Mouse (Mus musculus) embryonic facial prominence, embryonic 10.5 days (tissue): Measurements from ENCODE around the gene Dhrs1. TPM values are rescaled to one million over a fixed set of nuclear protein-coding genes. Genes with fewer than 3 reads are reported as not detected.

Experiments used
- DNase-seq: peaks from one replicate; pipeline ENCODE4 v3.0.0-alpha.2; 2017; ENCODE audit warnings: low spot score
- H3K27ac ChIP-seq: fragments of 300-500 bp; sonication (generic); replicated peaks from 2 replicates; pipeline ENCODE4 v1.5.1; 2016; ENCODE audit warnings: mild to moderate bottlenecking
- H3K27me3 ChIP-seq: fragments of 300-500 bp; sonication (generic); replicated peaks from 2 replicates; pipeline ENCODE4 v1.6.1; 2016; ENCODE audit warnings: low read depth, mild to moderate bottlenecking; ENCODE audit not compliant: poor library complexity, severe bottlenecking
- H3K36me3 ChIP-seq: fragments of 300-500 bp; sonication (generic); replicated peaks from 2 replicates; pipeline ENCODE4 v1.6.1; 2016; ENCODE audit warnings: mild to moderate bottlenecking, moderate library complexity
- H3K4me1 ChIP-seq: fragments of 300-500 bp; sonication (generic); 2 replicates; pipeline ENCODE4 v1.6.1; 2016
- H3K4me3 ChIP-seq: fragments of 300-500 bp; sonication (generic); 2 replicates; pipeline ENCODE4 v1.5.1; 2016; ENCODE audit warnings: mild to moderate bottlenecking, moderate library complexity
- H3K9me3 ChIP-seq: fragments of 300-500 bp; sonication (generic); 2 replicates; pipeline ENCODE4 v1.6.1; 2016; ENCODE audit warnings: mild to moderate bottlenecking
- WGBS: fragments of 180-500 bp; shearing (Covaris S2); methylation state at CpG from one replicate; pipeline ENCODE4 v1.1.7; 2016; 5-methylcytosine and 5-hydroxymethylcytosine counted together
- polyA plus RNA-seq: library from polyadenylated mRNA; unstranded; fragments of >200 nt; fragmentation: Nextera tagmentation; extraction: Ambion mirVana; gene quantifications from 2 replicates; pipeline ENCODE4 v1.2.1, GENCODE M21; 2016

The Dhrs1 gene
- 57.4 and 69.6 TPM in 2 replicates for polyA plus RNA-seq

DNA sequence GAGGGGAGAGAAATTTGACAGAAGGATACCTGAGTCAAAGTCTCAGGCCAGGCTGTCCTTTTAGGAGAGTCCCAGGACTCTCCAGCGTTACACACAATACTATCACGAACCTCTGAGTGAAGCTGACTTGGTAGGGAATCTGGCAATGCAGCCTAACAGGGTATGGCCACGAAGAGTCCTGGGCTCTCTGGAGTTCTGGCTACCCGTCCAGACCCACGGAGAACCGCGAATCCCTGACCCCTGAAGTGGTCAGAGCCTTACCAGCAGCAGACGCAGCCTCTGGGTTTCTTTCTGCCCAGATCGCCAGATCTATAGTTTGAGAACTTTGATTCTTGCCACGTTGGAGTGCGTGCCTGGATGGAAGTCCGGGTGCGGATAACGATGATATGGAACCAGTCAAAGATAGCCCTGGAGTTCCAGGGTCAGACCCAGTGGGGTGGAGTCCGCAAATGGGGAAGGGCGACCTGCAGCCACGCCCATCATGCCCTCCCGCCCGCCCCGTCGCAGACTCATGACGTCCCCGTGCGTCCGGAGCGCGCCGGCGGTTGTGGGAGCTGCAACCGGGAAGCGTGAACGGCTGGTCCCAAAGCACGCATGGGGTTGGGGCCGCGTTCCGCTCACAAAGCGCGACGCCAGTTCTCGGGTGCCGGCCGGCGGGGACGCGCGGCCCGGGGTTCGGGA lies at the start of gene Dhrs1, which contains the start of gene Nop9:
Gene Dhrs1, minus strand, starts transcription at position 511 of the 681 bp plus-strand sequence.
Gene Nop9, plus strand, starts transcription at position 514 of the 681 bp plus-strand sequence.
- Histone ChIP-seq H3K27ac (peak within 1 kb of the TSS; percentile 85), H3K36me3 (peaks cover 47% of the 10 kb centered on the region), H3K4me1 (peaks cover 35% of the 10 kb centered on the region), H3K9me3 (no peaks in the 10 kb centered on the region), H3K4me3 (peak within 1 kb of the TSS; percentile 90), H3K27me3 (no peaks in the 10 kb centered on the region)
- WGBS: 2% methylated on average over 48 of the region's 48 CpGs
- peak; percentile 96 for DNase-seq

DNA sequence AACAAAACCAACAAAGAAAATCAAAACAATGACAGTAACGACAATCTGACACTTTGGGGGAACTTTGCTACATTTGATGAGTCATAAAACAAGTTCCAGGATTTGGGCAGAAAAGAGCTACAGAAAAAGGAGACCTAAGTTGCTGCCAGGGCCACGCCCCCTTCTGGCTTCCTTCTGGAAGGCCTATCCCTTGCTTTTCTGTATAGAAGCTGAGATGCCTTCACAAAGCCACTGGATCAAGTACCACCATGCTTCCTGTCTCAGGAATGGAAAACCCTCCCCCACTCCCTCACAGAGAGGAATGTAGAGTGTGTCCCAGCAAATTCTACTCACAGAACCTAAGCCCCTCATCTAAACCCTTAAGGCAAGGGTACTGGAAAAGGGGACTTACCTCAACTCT lies 48.5 kb upstream of the Dhrs1 start:
- Histone ChIP-seq H3K27ac (no peak overlapping the region), H3K9me3 (no peaks in the 10 kb centered on the region), H3K4me1 (0 out of 2 replicates have a peak, but pooled peaks cover under 1% of the 10 kb centered on the region), H3K36me3 (no peaks in the 10 kb centered on the region), H3K27me3 (peaks cover 19% of the 10 kb centered on the region), H3K4me3 (no peak overlapping the region)
- 76% methylated on average over 2 of the region's 2 CpGs for WGBS
- DNase-seq: no peak

DNA sequence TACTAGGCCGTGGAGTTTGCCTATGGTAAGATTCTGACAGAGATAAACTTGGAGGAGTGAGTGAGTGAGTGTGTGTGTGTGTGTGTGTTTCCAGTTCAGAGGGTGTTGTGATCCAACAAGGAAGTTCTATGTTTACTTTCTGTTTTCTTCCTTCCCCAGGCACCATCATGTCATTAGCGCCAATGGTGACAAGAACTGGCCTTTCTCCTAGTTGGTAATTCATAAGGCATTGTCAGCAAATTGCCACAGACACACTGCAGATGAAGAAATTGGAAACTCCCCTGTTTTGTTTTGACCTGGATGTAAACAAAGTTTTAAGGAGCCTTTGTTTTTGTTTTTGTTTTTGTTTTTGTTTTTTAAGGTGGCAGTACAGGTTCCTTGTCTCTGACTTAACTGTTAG lies 48.0 kb upstream of the Dhrs1 start:
- H3K36me3 ChIP-seq: no peaks in the 10 kb centered on the region
- no peak overlapping the region for H3K4me3 ChIP-seq
- H3K9me3 ChIP-seq: no peaks in the 10 kb centered on the region
- H3K4me1 ChIP-seq: peaks cover 5% of the 10 kb centered on the region
- peaks cover 23% of the 10 kb centered on the region for H3K27me3 ChIP-seq
- no peak overlapping the region for H3K27ac ChIP-seq
- WGBS: 69% methylated on average over 2 of the region's 2 CpGs
- DNase-seq: no peak

DNA sequence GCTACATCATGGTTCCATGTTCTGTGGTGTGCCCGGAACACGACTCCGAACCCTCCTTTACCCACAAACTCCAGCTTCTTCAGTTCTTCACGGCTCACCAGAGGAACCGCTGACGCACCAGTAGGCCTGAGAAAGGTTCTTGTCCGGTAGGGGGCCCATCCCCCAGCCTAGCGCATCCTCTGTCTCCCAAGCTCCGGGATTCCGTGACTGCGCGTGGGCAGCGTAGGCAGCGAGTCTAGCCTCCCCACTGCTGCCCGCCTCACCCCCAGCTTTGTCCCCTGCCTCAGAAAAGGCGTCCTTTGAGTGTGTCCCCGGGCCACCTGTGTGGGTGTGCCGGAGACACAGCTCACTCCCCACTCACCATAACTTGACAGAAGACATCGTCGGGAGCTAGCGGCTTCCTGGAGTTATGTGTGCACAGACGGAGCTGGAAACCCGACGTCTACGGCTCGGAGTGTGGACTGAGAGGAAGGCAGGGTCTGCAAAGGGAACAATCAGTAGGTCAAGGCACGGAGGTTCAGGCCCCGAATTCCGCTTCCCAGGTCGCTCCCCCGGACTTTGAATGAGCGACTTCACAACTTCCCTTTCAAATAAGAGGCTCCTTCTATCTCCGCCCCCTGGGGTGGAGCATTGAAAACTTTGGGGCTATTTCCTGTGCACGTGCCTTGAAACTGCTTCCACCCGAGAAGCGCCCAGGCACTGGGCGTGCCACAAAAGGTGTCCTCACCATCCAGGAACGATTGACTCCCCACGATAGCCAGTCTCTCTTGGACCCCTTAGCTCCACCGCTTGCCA lies 43.0 kb upstream of the Dhrs1 start, which contains the start of gene Ripk3:
Gene Ripk3, minus strand, starts transcription at position 610 of the 795 bp plus-strand sequence.
- H3K9me3 ChIP-seq: no peaks in the 10 kb centered on the region
- no peak within 1 kb of the TSS; the same call in 1 of the 2 replicates for H3K27ac ChIP-seq
- H3K4me1 ChIP-seq: peaks cover 23% of the 10 kb centered on the region
- H3K4me3 ChIP-seq: peak within 1 kb of the TSS; percentile 56
- 6% methylated on average over 40 of the region's 40 CpGs for WGBS
- DNase-seq: peak; percentile 43
- H3K36me3 ChIP-seq: 0 out of 2 replicates have a peak, but pooled peaks cover 6% of the 10 kb centered on the region
- peaks cover 73% of the 10 kb centered on the region for H3K27me3 ChIP-seq

DNA sequence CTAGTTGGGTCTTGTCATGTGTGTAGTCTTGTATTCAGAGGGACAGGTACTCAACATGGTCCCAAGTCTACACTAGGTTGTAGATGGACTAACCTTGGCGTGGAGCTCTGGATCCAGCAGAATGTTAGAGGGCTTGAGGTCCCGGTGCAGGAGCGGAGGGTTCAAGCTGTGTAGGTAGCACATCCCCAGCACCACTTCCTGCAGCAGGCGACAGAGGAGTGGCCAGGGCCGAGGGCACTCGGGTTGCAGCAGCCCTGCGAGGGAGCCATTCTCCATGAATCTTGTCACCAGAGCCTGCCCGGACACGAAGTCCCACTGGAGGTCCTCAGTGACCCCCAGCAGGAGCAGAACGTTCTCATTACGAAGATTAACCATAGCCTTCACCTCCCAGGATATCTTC lies 42.2 kb upstream of the Dhrs1 start:
- Histone ChIP-seq H3K27ac (no peak overlapping the region), H3K4me3 (peak overlapping the region; percentile 56), H3K9me3 (no peaks in the 10 kb centered on the region), H3K27me3 (peaks cover 81% of the 10 kb centered on the region), H3K4me1 (peaks cover 30% of the 10 kb centered on the region), H3K36me3 (0 out of 2 replicates have a peak, but pooled peaks cover 6% of the 10 kb centered on the region)
- DNase-seq: no peak
- 36% methylated on average over 11 of the region's 11 CpGs for WGBS

DNA sequence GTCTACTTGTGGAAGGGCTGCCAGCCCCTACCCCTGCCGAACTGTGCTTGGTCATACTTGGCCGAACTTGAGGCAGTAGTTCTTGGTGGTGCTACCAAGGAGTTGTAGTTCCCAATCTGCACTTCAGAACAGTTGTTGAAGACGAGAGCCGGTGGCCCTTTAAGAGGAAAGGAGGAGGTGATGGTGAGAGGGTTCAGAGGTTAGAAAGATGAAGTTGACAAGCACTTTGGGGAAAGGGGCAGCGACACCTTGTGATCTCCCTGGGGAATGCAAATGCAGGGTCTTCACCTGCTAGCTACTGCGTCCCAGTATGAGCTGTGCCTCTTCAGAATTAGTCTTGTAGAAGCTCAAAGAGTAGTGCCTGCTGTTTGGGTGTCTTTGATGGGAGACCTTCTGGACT lies 39.7 kb upstream of the Dhrs1 start:
- Histone ChIP-seq H3K27me3 (peaks cover 98% of the 10 kb centered on the region), H3K27ac (no peak overlapping the region), H3K9me3 (no peaks in the 10 kb centered on the region), H3K4me3 (no peak overlapping the region), H3K4me1 (peaks cover 51% of the 10 kb centered on the region), H3K36me3 (0 out of 2 replicates have a peak, but pooled peaks cover 6% of the 10 kb centered on the region)
- WGBS: 25% methylated on average over 6 of the region's 6 CpGs
- no peak for DNase-seq

DNA sequence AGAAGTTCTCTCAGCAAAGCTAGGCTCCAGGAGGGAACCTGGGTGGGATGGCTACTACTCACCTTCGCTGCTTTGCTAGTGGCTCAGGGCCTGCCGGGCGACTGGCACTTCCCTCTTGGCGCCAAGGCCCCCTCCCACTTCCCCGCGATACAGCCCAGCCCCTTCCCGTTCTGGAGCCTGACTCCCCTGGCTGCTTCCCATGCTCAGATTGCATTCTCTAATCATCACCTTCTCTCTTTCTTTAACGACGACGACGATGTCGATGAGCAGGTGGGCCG lies 38.4 kb upstream of the Dhrs1 start, which contains the start of gene Adcy4:
Gene Adcy4, minus strand, starts transcription at position 138 of the 278 bp plus-strand sequence.
- 5% methylated on average over 13 of the region's 13 CpGs for WGBS
- H3K27me3 ChIP-seq: peaks cover 93% of the 10 kb centered on the region

DNA sequence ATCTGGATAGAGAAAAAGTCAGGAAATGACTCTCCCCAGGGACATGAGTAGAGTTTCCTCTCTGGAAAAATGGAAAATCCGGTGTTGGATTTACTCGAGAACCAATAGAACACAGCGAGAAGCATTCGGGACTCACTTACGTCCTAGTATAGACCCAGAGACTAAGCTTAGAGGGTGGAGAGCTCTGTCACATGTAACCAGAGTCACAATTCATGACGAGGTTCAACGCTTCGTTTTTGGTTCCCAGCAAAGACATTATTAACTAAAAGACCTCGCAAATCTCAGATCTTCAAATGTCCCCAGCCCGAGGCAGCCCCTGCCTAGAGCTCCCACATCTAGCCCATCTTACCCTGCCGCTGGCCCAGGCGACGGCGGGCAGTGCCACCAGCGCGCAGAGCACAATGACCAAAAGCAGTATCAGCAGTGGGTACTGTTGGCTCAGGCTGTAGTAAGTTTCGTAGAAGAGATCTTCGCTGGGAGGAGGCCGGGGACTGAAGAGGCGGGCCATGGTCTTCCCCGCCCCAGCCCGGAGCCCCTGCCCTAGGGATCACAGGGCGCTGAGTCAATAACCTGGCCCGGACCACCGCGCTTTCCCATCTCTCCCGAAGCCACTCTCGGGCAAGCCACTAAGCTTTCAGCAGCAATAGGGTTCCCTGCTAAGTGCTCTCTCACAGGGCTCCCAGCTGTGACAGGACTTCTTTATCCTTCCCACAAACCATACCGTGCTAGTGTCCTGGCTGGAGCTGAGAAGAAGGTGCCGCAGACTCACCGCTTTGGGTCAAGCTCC lies 37.9 kb upstream of the Dhrs1 start:
- H3K27ac ChIP-seq: peak overlapping the region; percentile 79
- peaks cover 88% of the 10 kb centered on the region for H3K27me3 ChIP-seq
- WGBS: under 1% methylated on average over 31 of the region's 31 CpGs

More for the DNA sequence above, 38.4 kb upstream of the Dhrs1 start, which contains the start of gene Adcy4:
- DNase-seq: no peak
- Histone ChIP-seq H3K27ac (peak within 1 kb of the TSS; percentile 79), H3K36me3 (peaks cover 14% of the 10 kb centered on the region), H3K4me1 (peaks cover 50% of the 10 kb centered on the region), H3K9me3 (no peaks in the 10 kb centered on the region), H3K4me3 (peak within 1 kb of the TSS; percentile 60)

DNA sequence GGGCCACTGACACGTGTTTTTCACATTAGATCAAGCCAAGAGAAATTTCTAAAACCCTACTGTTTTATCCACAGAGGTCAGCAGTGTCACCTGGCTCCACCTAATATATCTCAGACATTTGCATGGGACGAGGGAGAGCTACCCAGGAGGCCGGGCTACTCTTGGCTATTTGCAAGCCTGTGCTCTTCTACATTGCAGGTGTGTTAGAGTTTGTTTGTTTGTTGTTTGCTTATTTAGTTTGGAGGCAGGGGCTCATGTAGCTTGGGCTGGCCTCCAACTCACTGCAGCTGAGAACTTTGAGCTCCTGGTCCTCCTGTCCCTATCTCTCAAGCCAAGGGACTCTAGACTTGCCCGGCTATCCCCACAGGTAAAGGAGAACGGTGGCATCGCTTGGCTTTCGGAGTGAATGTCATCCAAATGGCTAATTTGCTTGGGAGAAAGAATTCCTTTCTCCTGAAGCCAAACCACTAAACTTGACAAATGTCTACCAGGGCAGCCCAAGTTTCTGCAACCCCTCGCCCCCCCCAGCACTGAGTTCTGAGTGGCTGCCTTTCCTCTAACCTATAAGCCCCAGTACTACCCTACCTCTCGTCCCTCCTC lies 37.0 kb upstream of the Dhrs1 start:
- peak overlapping the region; percentile 76 for H3K27ac ChIP-seq
- 41% methylated on average over 9 of the region's 9 CpGs for WGBS
- H3K36me3 ChIP-seq: peaks cover 18% of the 10 kb centered on the region
- no peaks in the 10 kb centered on the region for H3K9me3 ChIP-seq
- peaks cover 40% of the 10 kb centered on the region for H3K4me1 ChIP-seq
- peak overlapping the region; percentile 60 for H3K4me3 ChIP-seq
- DNase-seq: no peak
- H3K27me3 ChIP-seq: peaks cover 79% of the 10 kb centered on the region

More for the DNA sequence above, 37.9 kb upstream of the Dhrs1 start:
- DNase-seq: peak; percentile 63
- peak overlapping the region; percentile 60 for H3K4me3 ChIP-seq
- H3K4me1 ChIP-seq: peaks cover 45% of the 10 kb centered on the region
- peaks cover 14% of the 10 kb centered on the region for H3K36me3 ChIP-seq
- H3K9me3 ChIP-seq: no peaks in the 10 kb centered on the region

DNA sequence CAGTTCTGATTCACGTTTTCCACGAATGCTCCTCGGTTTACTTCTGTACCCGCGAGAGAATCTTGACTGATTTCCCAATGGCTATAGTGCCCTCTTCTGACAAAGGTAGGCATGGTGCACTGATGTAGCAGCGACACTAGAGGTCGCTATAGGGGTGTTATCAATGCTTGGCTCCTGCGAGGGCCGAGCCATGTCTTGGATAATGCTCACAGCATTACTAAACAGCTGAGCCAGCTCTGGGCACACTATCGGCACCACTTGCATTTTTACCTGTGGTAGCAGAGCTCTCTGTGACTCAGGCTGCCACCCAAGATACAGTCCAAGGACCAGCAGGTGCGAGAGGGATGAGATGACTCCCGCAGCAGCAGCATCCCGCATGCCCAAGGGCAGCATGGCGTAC lies 35.8 kb upstream of the Dhrs1 start:
- Histone ChIP-seq H3K36me3 (peaks cover 18% of the 10 kb centered on the region), H3K9me3 (no peaks in the 10 kb centered on the region), H3K27ac (peak overlapping the region; percentile 45; the same call in 1 of the 2 replicates), H3K4me1 (peaks cover 52% of the 10 kb centered on the region), H3K4me3 (peak overlapping the region; percentile 41), H3K27me3 (peaks cover 67% of the 10 kb centered on the region)
- DNase-seq: peak; percentile 77
- WGBS: 13% methylated on average over 14 of the region's 14 CpGs

DNA sequence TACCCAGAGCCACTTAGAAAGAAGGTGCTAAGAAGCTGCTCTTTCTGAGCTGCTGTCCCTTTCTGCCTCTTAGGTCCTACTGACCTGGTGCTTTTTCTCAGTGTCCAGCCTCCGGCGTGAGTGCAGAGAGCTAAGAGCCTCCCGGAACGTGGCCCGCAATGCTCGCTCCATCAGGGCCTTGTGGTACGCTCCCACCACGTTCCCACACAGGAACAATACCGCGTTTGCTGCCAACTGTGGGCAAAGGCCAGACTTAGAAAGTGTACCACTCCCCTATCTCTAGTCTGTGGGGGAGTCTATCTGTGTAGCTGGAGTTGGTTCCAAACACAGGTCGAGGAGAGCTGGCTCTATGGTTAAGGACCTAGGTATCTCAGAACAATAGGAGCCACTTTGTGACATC lies 35.2 kb upstream of the Dhrs1 start:
- peak overlapping the region; percentile 41; the same call in 1 of the 2 replicates for H3K4me3 ChIP-seq

More for the DNA sequence above, 35.2 kb upstream of the Dhrs1 start:
- Histone ChIP-seq H3K4me1 (peaks cover 54% of the 10 kb centered on the region), H3K27ac (0 out of 2 replicates have a peak overlapping the region, but pooled peaks have one; percentile 45), H3K36me3 (peaks cover 13% of the 10 kb centered on the region), H3K9me3 (no peaks in the 10 kb centered on the region), H3K27me3 (peaks cover 62% of the 10 kb centered on the region)
- no peak for DNase-seq
- 83% methylated on average over 11 of the region's 11 CpGs for WGBS
